Comparison of ENCODE assay signal across 8 mouse cellular contexts in genomic region chr13:36528223-36528895, GRCm38 (mm10).
DNase-seq lines count a peak whose midpoint lies in the region; ATAC-seq lines count a peak whose summit lies in the region.

No protein-coding gene starts in this region.

- no peaks in the 10 kb centered on the region for H3K36me3 ChIP-seq in forebrain, embryonic 13.5 days (ENCODE audit: poor library complexity, severe bottlenecking)

- intact Hi-C loops in left cerebral cortex, postnatal 14 days (cut with DNase I) = no loop called here

- DNase-seq in adrenal gland, postnatal 14 days = peak; percentile 54
- no peak for DNase-seq in adrenal gland, adult 8-10 months
- DNase-seq in right cerebral cortex, adult 18-20 months = peak; percentile 53
- DNase-seq in right cerebral cortex, postnatal 14 days = no peak
- DNase-seq in left cerebral cortex, postnatal 14 days (ENCODE audit: low spot score in 2 of 2) = peak; percentile 18 to 32
- peak; percentile 36 to 51 for DNase-seq in right cerebral cortex, postnatal 36 days (ENCODE audit: low spot score in 2 of 2)
- DNase-seq in cerebellum, adult 9-11 months = no peak

- peaks cover under 1% of the 10 kb centered on the region; the same call in 1 of the 2 replicates for H3K4me1 ChIP-seq in forebrain, embryonic 13.5 days

- H3K27ac ChIP-seq in forebrain, embryonic 13.5 days = no peak overlapping the region

- ATAC-seq in forebrain, embryonic 13.5 days = no peak

- 71% methylated on average over 8 of the region's 8 CpGs for WGBS in forebrain, embryonic 13.5 days

- no peak overlapping the region for H3K4me2 ChIP-seq in forebrain, embryonic 13.5 days

- no peaks in the 10 kb centered on the region for H3K9me3 ChIP-seq in forebrain, embryonic 13.5 days (replicated peaks)

- no peaks in the 10 kb centered on the region for H3K27me3 ChIP-seq in forebrain, embryonic 13.5 days

- no peak overlapping the region for H3K4me3 ChIP-seq in forebrain, embryonic 13.5 days

- no peak overlapping the region for H3K9ac ChIP-seq in forebrain, embryonic 13.5 days

Comparison
In these comparisons a context has a peak if more than half of its experiments do, and no peak if none do; other contexts are left out.
1. DNase-seq: peak in adrenal gland, postnatal 14 days (single experiment), right cerebral cortex, adult 18-20 months (single experiment), left cerebral cortex, postnatal 14 days (2 of 2) and right cerebral cortex, postnatal 36 days (2 of 2); none in adrenal gland, adult 8-10 months (single experiment), right cerebral cortex, postnatal 14 days (single experiment) and cerebellum, adult 9-11 months (single experiment).